Mouse (Mus musculus) ovary, postnatal 36 days (tissue): ENCODE data around the gene Wasf1.

Source experiments
- DNase-seq: peaks from one replicate; pipeline ENCODE4 v3.0.0; 2022; ENCODE audit warnings: low spot score, mixed read lengths

Gene Wasf1

DNA sequence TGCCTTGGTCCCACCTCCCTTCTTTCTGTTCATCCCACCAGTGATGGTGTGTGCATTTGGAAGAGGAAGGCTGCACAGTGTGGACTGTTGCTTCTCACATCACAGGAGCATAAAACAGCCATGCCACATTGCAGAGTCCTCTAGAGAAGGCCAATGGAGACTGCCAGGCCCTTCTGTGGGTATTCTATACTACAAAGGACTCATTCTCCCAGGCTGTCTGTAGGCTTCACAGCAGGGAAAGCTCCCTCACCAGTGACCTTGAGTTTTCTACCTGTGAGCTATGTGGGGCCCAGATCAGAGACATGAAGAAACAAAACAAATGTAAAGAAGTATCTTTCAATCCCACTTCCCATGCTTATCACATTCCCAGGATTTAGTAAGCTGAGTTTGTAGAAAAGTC, 100.5 kb downstream of the Wasf1 start:
- no peak for DNase-seq

DNA sequence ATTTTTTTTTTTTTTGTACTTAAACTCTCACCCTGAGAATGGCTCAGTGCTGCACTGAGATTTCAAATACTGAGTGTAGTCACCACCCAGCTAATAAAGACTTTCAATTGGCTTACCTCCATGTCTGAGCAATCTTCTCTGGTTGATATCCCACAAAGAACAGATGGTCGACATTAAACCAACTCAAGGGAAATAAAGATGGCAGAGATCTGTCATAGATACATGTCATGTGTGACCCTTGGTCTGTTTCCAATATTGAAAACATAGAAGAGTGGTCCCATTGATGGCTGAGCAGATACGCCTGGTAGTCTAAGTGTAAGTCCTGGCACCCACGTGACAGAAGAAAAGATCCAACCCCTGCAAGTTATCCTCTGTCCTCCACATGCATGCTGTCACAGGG, 101.3 kb downstream of the Wasf1 start:
- no peak for DNase-seq

DNA sequence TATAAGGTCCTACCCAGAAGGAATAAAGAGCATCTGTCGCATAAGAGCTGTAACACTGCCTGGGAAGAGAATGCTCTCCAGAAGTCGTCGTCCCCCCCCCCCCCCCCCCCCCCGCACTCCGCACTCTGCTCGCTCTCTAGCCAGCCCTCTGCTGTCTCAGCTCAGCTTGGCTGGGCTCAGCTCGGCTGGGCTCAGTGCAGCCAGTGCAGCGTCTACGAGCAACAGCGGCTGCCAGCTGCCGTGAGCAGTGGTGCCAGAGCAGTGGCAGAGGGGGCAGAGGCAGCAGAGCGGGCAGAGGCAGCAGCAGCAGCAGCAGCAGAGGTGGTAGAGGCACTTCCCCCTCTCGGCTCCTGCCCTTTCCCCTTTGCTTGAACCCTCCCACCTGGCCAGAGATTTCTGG, 102.1 kb downstream of the Wasf1 start:
- DNase-seq, result no peak
